Mouse (Mus musculus) leukemia stem cell, adult 10-12 weeks (primary cell): ENCODE data around the gene Defb38. TPM values are rescaled to one million over a fixed set of nuclear protein-coding genes. Genes with fewer than 3 reads are reported as not detected.

Source experiments
- polyA plus RNA-seq: library from polyadenylated mRNA; stranded (reverse); fragments of >175 nt; gene quantifications from 2 replicates; pipeline ENCODE4 v1.2.3, GENCODE M21; 2012; ENCODE audit warnings: low replicate concordance

The Defb38 gene
- polyA plus RNA-seq, result not detected in 2 replicates

DNA sequence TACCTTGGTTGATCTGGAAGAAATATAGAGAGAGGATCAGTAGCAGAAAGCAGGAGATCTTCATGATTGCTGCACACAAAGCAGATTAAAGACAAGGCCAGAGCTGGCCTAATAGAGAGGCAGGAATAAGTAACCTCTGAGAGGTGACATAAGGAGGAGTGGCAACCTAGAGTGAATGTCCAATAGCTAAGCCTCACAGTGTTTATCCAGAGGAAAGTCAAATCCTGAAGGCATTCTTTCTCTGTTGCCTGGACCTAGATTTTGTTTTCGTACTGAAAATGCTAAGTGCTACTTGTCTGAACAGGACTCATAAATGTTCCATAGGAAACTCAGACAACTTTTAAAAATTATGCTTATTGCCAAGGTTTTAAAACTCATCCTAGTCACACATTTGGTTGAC, at the start of gene Defb38:
TSS of gene Defb38 (minus strand) at position 101 of the 400 bp plus-strand sequence.

DNA sequence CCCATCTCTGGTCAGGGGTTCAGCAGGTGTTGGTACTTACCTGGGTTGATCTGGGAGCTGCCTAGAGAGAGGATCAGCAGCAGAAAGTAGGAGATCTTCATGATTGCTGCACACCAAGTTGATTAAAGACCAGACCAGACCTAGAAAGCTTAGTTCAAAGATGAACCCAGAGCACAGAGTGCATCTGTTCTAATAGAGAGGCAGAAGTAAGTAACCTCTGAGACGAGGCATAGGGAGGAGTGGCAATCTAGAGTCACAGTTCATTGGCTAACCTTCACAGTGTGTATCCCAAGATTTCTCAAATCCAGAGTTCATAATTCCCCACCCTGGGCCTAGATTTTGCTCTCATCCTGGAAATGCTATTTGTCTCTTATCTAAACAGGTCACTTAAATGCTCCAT, 38.3 kb upstream of the Defb38 start, which contains the start of gene Defb39:
TSS of gene Defb39 (minus strand) at position 101 of the 400 bp plus-strand sequence.

Other genes starting within 250 kb of the Defb38 start
- gene Defb40, start 48.3 kb downstream of the Defb38 start, polyA plus RNA-seq, result not detected in 2 replicates
- not detected in 2 replicates for gene Defb37, start 35.5 kb downstream of the Defb38 start, polyA plus RNA-seq
- gene Defb39, start 38.2 kb upstream of the Defb38 start, polyA plus RNA-seq, result not detected in 2 replicates
- not detected in 2 replicates for gene Defb12, start 88.3 kb upstream of the Defb38 start, polyA plus RNA-seq
- not detected in 2 replicates for gene Defb34, start 97.2 kb upstream of the Defb38 start, polyA plus RNA-seq
- not detected in 2 replicates for gene Gm45826, start 114.2 kb upstream of the Defb38 start, polyA plus RNA-seq
- not detected in 2 replicates for gene Defb14, start 167.8 kb upstream of the Defb38 start, polyA plus RNA-seq
- not detected in 2 replicates for gene Defb4, start 172.1 kb upstream of the Defb38 start, polyA plus RNA-seq
- not detected in 2 replicates for gene Defb6, start 198.9 kb upstream of the Defb38 start, polyA plus RNA-seq
- gene Defb46, start 213.3 kb upstream of the Defb38 start, polyA plus RNA-seq, result not detected in 2 replicates
- not detected in 2 replicates for gene Defb5, start 221.0 kb upstream of the Defb38 start, polyA plus RNA-seq